Mouse (Mus musculus): Measurements from ENCODE around the gene RPS10-NUDT3.

- TF ChIP-seq MAFK (IDR thresholded peaks at IDR 0.05; ENCODE audit: insufficient read depth, low read depth, low read length) (no peak), ZC3H11A (IDR thresholded peaks at IDR 0.05; ENCODE audit: borderline replicate concordance, low read depth, low read length) (no peak), ZNF384 (IDR thresholded peaks at IDR 0.05; ENCODE audit: low read depth, low read length) (no peak), HCFC1 (IDR thresholded peaks at IDR 0.05; ENCODE audit: borderline replicate concordance, insufficient read depth, low read length) (no peak), CHD2 (IDR thresholded peaks at IDR 0.05; ENCODE audit: low read depth, low read length) (no peak)
Measured at GRCm38 (mm10) chr17:27558845-27559244, 76.2 kb downstream of the RPS10-NUDT3 start.
